Mouse (Mus musculus) cortical plate, adult 2 months (tissue): ENCODE measurements around the gene Gca. TPM values are rescaled to one million over a fixed set of nuclear protein-coding genes. Genes with fewer than 3 reads are reported as not detected.
"Not testable (repeated sequence)": the region's sequence is repeated elsewhere in the genome, so short reads cannot be mapped to it uniquely, and the experiment has no call there.

Experiments used
- H3K27ac ChIP-seq: fragments of 200-500 bp; 2 replicates; pipeline ENCODE4 v1.5.1; 2012; ENCODE audit warnings: low read length, control low read depth, inconsistent platforms; ENCODE audit not compliant: insufficient read depth
- H3K4me1 ChIP-seq: fragments of 200-500 bp; 2 replicates; pipeline ENCODE4 v1.6.1; 2011; ENCODE audit warnings: low read length; ENCODE audit not compliant: control insufficient read depth, insufficient read depth
- H3K4me3 ChIP-seq: fragments of 200-500 bp; 2 replicates; pipeline ENCODE4 v1.5.1; 2011; ENCODE audit warnings: mild to moderate bottlenecking, low read length, control low read depth; ENCODE audit not compliant: insufficient read depth
- CTCF ChIP-seq: fragments of 200-500 bp; IDR thresholded peaks from 2 replicates; pipeline ENCODE4 v1.5.1; 2011; ENCODE audit warnings: mild to moderate bottlenecking, control low read depth, low read length; ENCODE audit not compliant: insufficient read depth; ENCODE audit errors: extremely low read depth
- POLR2A ChIP-seq: fragments of 200-500 bp; IDR thresholded peaks from 2 replicates; pipeline ENCODE4 v1.6.1; 2011; ENCODE audit warnings: mild to moderate bottlenecking, low read length, control low read depth; ENCODE audit not compliant: insufficient read depth; ENCODE audit errors: extremely low read depth
- polyA plus RNA-seq: library from polyadenylated mRNA; depleted of rRNA; stranded (reverse); fragments of >200 nt; gene quantifications from 2 replicates; pipeline ENCODE4 v1.2.3, GENCODE M21; 2012

The Gca gene
- polyA plus RNA-seq, 1 experiment, result 19.1 TPM

DNA sequence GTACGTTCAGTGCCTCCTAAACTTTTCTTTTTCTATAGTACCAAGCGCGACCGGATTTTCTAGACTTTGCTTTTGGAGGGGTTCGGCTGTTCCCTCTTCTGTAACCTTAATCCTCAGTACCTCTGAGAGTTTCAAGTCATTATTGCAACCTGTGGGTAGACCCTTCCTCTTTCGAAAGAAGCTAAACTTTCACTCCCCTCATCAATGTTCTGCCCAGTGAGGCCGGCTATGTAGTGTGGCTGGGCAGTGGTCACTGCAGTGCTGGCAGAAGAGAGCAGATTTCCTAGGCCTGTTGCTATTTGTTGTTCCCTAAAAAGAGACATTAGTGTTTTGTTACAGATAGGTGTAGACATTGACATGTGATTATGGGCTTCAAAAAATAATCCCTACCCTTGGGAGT lies 754 bp downstream of the Gca start:
- Histone ChIP-seq H3K27ac (no peak overlapping the region), H3K4me1 (no peaks in the 10 kb centered on the region; the same call in 1 of the 2 replicates), H3K4me3 (peak overlapping the region; percentile 96; the same call in 1 of the 2 replicates)
- TF ChIP-seq CTCF (no peak), POLR2A (no peak)

DNA sequence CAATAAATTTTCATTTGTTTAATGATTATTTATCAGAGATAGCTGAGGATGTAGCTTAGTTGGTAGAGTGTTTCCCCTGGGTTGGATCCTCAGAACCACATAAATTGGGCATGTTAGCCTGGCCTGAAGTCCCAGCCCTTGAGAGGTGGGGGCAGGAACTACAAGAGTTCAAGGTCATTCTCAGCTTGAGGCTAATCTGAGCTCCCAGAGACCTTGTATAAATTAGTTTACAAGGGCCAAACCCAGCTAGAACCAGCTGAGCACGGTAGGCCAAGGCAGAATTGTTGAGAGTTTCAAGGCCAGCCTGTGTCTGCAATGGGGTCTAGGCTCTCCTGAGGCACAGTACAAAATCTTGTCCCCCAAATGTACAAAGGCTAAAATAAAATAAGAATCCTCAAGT lies 1.5 kb downstream of the Gca start:
- TF ChIP-seq CTCF (no peak), POLR2A (no peak)
- no peaks in the 10 kb centered on the region; the same call in 1 of the 2 replicates for H3K4me1 ChIP-seq
- no peak overlapping the region for H3K27ac ChIP-seq
- H3K4me3 ChIP-seq, result no peak overlapping the region

DNA sequence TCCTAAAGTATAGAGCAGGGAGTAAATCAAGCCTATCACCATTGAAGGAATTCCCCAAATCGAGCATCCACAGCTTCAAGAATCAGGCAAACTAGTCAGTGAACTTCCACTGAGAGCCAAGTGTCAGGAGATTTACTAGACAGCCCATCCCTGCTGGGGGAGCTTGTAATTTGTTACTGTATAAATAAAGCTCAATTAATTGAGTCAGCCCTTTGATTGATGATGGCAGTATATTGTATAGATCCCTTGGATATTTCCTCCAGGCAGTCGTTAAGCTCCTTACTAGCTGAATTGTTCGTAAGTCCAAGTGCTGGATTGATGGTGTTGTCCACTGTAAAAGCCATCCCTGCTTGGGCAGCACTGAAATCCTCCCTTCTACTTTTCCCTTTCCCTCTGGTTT lies 5.8 kb downstream of the Gca start:
- TF ChIP-seq CTCF (no peak), POLR2A (no peak)
- H3K27ac ChIP-seq, result no peak overlapping the region
- no peak overlapping the region for H3K4me3 ChIP-seq
- no peaks in the 10 kb centered on the region; the same call in 1 of the 2 replicates for H3K4me1 ChIP-seq

DNA sequence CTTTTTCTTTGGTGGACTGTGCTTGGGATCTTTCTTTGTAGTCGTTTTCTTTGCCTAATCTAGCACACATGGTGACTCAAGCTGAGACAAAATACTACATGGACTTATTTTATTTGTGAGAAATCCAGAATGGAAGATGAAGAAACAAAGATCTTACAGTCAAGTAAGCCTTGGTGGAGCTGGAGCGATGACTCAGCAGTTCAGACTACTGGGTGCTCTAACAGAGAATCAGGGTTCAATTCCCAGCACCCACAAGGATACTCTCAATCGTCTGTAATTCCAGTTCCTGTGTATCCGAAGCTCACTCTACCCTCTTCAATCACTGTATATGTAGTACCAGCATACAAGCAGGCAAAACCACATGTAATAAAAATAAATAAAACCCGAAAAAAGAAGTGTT lies 6.2 kb downstream of the Gca start:
- Histone ChIP-seq H3K4me3 (no peak overlapping the region), H3K27ac (no peak overlapping the region), H3K4me1 (no peaks in the 10 kb centered on the region)
- TF ChIP-seq POLR2A (no peak), CTCF (no peak)

DNA sequence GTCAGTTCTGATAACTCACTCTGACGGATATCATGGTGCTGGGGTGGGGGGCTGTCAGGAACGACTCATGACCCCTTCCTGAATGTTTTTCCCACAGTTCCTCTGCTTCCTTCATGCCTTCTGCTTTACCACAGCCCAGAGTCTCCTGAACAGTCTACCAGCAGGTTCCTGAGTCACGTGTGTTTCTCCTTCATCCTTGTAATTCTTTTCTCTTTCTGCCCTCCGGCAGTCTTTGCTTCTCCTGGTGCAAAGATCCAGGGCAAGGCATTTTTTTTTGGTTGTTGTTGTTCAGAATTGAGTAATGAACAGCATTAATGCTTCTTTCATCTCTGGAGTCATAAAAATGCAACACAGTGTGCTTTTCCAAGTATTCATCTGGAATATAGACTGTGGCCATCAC lies 6.7 kb downstream of the Gca start:
- H3K27ac ChIP-seq, result no peak overlapping the region
- no peaks in the 10 kb centered on the region for H3K4me1 ChIP-seq
- no peak for TF ChIP-seq CTCF
- TF ChIP-seq POLR2A, result no peak
- H3K4me3 ChIP-seq, result no peak overlapping the region

DNA sequence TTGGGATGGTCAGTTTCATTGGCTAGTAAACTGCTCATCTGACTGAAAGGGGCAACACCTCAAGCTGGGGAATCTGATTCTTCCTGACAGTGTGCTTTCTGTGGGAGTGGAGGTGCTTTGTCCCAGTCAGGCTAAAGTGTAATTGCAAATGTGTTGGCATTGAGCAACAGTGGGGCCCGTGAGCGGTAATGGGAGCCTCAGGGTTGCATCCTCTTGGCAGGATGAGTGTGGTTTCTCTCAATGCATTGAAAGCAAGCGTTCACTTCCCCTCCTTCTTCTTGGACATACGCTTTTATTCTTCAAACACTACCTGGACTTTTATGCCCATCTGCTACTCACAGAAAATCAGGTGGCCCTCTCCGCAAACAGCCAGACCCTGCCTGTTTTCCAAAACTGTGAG lies 8.7 kb downstream of the Gca start:
- Histone ChIP-seq H3K27ac (no peak overlapping the region), H3K4me3 (no peak overlapping the region), H3K4me1 (no peaks in the 10 kb centered on the region)
- TF ChIP-seq CTCF (no peak), POLR2A (no peak)

DNA sequence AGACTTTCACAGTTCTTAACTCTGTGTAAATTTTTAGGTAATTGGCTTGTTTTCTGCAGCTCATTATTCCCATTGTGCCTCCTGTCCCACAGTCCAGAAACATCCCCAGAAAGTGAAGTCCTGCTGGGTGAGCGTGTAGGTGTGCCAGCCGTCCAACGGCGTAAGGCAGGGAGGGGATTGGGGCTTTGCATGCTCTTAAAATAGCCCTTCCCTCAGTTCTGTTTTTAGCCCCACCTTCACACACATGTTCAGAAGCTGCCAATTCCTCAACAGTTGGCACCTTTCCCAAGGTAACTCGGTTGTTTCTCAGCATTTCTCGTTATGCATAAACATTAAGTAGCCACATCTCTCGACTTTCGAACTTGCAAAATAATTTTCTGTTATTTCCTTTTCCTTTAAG lies 17.6 kb downstream of the Gca start:
- Histone ChIP-seq H3K4me1 (peaks cover 3% of the 10 kb centered on the region; the same call in 1 of the 2 replicates), H3K4me3 (no peak overlapping the region), H3K27ac (no peak overlapping the region)
- TF ChIP-seq POLR2A (no peak), CTCF (no peak)

DNA sequence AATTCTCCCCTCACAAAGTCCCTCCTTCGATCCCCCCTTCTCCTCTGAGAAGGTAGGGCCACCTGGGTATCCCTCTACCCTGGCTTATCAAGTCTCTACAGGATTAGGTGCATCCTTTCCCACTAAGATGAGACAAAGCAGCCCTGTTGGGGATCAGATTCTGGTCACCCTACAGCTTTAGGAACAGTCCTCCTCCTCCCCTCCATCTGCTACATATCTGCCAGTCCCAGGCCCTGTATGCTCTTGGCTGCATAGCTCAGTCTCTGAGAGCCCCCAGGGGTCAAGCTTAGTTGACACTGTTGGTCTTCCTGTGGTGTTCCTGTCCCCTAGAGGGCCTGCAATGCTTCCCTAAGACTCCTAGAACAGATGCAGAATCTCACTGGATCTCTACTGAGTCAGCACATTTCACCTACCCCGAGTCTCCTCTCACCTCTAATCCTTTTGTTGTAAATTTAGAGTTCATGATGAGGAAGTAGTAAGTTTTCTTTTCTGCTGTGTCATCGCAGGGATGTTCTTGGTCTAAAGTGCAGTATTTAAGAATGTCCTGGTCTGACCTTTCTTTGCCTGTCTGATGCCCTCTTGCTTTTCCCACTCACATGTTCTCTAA lies 21.0 kb downstream of the Gca start:
- TF ChIP-seq CTCF, result no peak
- Histone ChIP-seq H3K4me1 (peaks cover 3% of the 10 kb centered on the region; the same call in 1 of the 2 replicates), H3K4me3 (no peak overlapping the region), H3K27ac (peak overlapping the region; percentile 61)

DNA sequence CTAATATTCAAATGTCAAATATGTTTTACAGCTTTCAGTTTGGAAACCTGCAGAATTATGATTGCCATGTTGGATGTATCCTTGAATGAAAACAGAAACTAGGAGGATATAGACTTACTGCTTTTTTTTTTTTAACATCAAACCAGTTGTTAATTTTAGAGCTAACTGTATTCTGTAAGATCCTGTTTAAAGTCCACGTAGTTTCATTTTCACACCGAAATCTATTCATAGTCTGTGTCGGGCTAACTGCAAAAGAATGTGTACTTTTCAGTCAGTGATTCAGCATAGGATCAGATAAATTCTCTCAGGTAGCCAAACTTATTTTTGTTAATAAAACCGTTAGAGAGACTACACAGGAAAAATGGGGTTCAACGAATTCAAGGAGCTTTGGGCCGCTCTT lies 21.8 kb downstream of the Gca start:
- H3K27ac ChIP-seq, result no peak overlapping the region
- H3K4me1 ChIP-seq, result peaks cover 3% of the 10 kb centered on the region; the same call in 1 of the 2 replicates
- TF ChIP-seq POLR2A (no peak), CTCF (no peak)
- no peak overlapping the region for H3K4me3 ChIP-seq

DNA sequence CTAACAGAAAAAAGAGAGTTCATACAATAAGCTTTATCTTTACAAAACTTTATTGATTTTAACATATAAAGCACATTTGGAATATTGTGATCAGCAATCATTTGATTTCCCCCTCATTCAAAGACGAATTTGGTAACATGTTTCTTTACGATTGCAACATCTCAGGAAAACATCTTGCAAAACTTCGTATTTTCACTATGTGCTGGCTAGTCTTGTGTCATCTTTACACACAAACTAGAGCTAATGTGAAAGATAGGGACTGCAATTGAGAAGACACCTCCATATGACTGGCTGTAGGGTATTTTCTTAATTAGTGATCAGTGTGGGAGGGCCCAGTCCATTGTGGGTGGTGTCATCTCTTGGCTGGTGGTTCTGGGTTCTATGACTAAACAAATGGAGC lies 42.2 kb downstream of the Gca start:
- Histone ChIP-seq H3K4me3 (no peak overlapping the region), H3K27ac (no peak overlapping the region), H3K4me1 (peaks cover 2% of the 10 kb centered on the region; the same call in 1 of the 2 replicates)
- TF ChIP-seq POLR2A (no peak), CTCF (no peak)

DNA sequence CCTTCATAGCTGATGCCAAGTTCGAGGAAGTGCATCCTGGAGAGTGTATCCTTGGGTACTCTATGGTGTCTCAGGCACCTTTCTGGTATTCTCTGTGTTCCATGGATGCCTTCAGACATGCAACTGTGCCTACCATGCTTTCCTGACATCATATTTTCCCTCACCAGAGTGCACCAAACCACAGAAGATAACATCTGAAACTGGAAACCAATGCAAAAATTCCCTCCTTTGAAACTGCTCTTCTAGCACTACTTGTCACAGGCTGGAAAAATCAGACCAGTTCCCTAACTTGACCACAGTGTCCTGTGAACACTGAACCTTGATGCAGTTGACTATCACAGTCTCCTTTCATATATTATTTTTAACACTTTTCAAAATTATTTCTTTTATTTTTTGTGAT lies 45.5 kb downstream of the Gca start:
- Histone ChIP-seq H3K4me1 (peaks cover 2% of the 10 kb centered on the region; the same call in 1 of the 2 replicates), H3K4me3 (no peak overlapping the region), H3K27ac (no peak overlapping the region)
- TF ChIP-seq CTCF, result no peak
- no peak for TF ChIP-seq POLR2A

DNA sequence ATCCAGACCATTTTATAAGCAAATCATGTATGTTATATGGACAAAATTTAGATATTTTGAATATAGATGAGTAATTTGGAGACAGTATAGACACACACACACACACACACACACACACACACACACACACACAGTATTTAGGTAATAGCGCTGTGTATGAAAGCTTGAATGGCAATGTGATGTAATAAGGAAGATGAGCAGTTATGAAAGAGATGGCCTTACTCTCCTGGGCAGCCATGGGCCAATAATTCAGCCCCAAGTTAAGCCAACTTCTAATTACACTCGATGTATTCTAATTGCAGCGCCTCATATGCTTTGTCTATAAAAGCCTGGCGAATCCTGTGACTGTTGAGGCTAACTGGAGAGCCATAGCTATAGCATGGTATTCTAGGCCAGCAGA lies 50.3 kb downstream of the Gca start:
- H3K4me3 ChIP-seq, H3K27ac ChIP-seq, H3K4me1 ChIP-seq: not testable (repeated sequence)
